Mouse (Mus musculus) neural tube, embryonic 15.5 days (tissue): Measurements from ENCODE around the gene Sowaha. TPM values are rescaled to one million over a fixed set of nuclear protein-coding genes. Genes with fewer than 3 reads are reported as not detected.

ENCODE experiments used
- ATAC-seq: fragments of 200-750 bp; cut with Nextera tagmentation; 2 replicates; pipeline ENCODE4 v1.8.0; 2017; ENCODE audit warnings: mild to moderate bottlenecking, moderate TSS enrichment, moderate library complexity; ENCODE audit not compliant: low FRiP score
- H3K27ac ChIP-seq: fragments of 300-500 bp; sonication (generic); replicated peaks from 2 replicates; pipeline ENCODE4 v1.5.1; 2015; ENCODE audit warnings: mild to moderate bottlenecking, inconsistent platforms
- H3K27me3 ChIP-seq: fragments of 300-500 bp; sonication (generic); replicated peaks from 2 replicates; pipeline ENCODE4 v1.6.1; 2015; ENCODE audit warnings: inconsistent platforms
- H3K36me3 ChIP-seq: fragments of 300-500 bp; sonication (generic); 2 replicates; pipeline ENCODE4 v1.6.1; 2015; ENCODE audit warnings: inconsistent platforms
- H3K4me1 ChIP-seq: fragments of 300-500 bp; sonication (generic); 2 replicates; pipeline ENCODE4 v1.6.1; 2015; ENCODE audit warnings: inconsistent platforms
- H3K4me2 ChIP-seq: fragments of 300-500 bp; sonication (generic); 2 replicates; pipeline ENCODE4 v1.6.1; 2015; ENCODE audit warnings: inconsistent platforms, mild to moderate bottlenecking, moderate library complexity
- H3K4me3 ChIP-seq: fragments of 300-500 bp; sonication (generic); replicated peaks from 2 replicates; pipeline ENCODE4 v1.5.1; 2015; ENCODE audit warnings: mild to moderate bottlenecking, inconsistent platforms
- H3K9ac ChIP-seq: fragments of 300-500 bp; sonication (generic); replicated peaks from 2 replicates; pipeline ENCODE4 v1.6.1; 2015; ENCODE audit warnings: mild to moderate bottlenecking, inconsistent platforms
- H3K9me3 ChIP-seq: fragments of 300-500 bp; sonication (generic); replicated peaks from 2 replicates; pipeline ENCODE4 v1.6.1; 2016; ENCODE audit warnings: inconsistent platforms
- WGBS: fragments of 180-500 bp; shearing (Covaris S2); methylation state at CpG from one replicate; pipeline ENCODE4 v1.1.7; 2015; ENCODE audit warnings: mixed read lengths; 5-methylcytosine and 5-hydroxymethylcytosine counted together
- polyA plus RNA-seq: library from polyadenylated mRNA; unstranded; fragments of >200 nt; fragmentation: Nextera tagmentation; extraction: Ambion mirVana; gene quantifications from 2 replicates; pipeline ENCODE4 v1.2.1, GENCODE M21; 2015

Gene Sowaha
- polyA plus RNA-seq, 1 experiment from 2014 or later: 1.6 TPM

DNA sequence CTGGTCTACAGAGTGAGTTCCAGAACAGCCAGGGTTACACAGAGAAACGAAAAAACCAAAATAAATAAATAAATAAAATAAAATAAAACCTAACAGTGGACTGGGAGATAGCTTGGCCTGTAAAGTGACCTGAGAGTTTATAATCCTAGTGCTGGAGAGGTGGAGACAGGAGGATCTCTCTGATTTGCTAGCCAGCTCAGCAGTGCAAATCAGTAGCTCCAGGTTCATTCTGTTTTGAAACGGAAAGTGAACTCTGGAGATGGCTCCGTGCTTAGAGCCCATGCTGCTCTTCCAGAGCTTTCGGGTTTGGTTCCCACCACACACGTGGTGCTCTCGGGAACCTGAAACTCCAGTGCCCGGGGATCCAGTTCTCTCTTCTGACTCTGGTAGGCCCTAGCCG, 32.1 kb downstream of the Sowaha start:
- ATAC-seq: no peak
- WGBS: 90% methylated on average over 8 of the region's 8 CpGs
- Histone ChIP-seq H3K27me3 (no peaks in the 10 kb centered on the region), H3K4me2 (no peak overlapping the region), H3K4me1 (no peaks in the 10 kb centered on the region), H3K9ac (no peak overlapping the region), H3K36me3 (no peaks in the 10 kb centered on the region), H3K9me3 (no peaks in the 10 kb centered on the region), H3K27ac (no peak overlapping the region), H3K4me3 (no peak overlapping the region)

DNA sequence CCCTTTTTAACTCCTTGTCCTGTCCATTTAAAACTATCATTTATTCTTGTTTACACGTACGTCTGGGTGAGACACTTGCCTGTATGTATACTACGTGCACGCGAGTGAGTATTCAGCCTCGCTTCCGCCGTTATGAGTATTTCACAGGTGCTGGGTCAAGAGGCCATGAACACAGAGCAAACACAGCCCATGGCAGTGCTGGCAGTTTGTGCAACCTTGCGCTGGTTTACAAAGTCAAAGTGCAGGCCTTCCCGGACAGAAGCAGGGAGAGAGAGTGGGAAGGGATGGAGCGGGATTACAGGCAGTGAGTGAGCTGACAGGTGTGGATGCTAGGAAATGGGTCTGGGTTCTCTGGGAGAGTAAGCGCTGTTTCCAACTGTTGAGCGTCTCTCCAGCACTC, 33.9 kb downstream of the Sowaha start:
- Histone ChIP-seq H3K4me2 (no peak overlapping the region), H3K9me3 (no peaks in the 10 kb centered on the region), H3K4me3 (no peak overlapping the region), H3K27me3 (no peaks in the 10 kb centered on the region), H3K36me3 (no peaks in the 10 kb centered on the region), H3K27ac (no peak overlapping the region), H3K9ac (no peak overlapping the region), H3K4me1 (no peaks in the 10 kb centered on the region)
- 88% methylated on average over 13 of the region's 13 CpGs for WGBS
- no peak for ATAC-seq

DNA sequence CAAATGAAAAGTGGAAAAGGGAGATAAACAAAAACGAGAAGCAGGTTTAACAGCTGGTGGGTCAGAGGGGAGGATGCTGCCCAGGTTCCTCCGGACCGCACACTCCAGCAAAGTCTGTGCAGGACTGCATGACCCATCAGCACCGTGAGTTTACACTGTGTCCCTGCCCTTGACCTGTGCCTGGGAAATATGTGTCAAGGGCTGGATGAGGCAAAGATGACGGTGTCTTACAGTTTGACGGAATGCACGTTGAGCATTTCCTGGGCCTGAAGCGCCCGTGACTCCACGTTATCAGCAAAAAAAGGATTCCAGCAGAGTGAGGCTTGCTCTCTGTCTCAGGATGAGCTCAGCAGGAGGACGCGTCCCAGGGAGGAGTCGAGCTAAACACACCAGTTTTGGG, 34.5 kb downstream of the Sowaha start:
- Histone ChIP-seq H3K4me1 (no peaks in the 10 kb centered on the region), H3K9ac (no peak overlapping the region), H3K9me3 (no peaks in the 10 kb centered on the region), H3K36me3 (no peaks in the 10 kb centered on the region), H3K4me2 (no peak overlapping the region), H3K4me3 (no peak overlapping the region), H3K27ac (no peak overlapping the region), H3K27me3 (no peaks in the 10 kb centered on the region)
- WGBS: 67% methylated on average over 13 of the region's 13 CpGs
- no peak for ATAC-seq

DNA sequence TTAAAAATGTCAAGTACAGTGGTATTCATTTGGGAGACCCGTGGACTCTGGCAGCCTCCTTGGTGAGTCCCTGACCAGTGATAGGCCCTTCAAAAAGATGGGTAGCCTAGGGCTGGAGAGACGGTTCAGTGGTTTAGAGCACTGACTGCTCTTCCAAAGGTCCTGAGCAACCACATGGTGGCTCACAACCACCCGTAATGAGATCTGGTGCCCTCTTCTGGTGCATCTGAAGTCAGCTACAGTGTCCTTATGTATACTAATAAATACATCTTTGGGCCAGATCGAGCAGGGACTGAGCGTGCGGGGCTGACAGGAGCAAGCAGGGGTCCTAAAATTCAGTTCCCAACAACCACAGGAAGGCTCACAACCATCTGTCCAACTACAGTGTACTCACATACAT, 36.2 kb downstream of the Sowaha start:
- ATAC-seq: no peak
- H3K4me3 ChIP-seq: no peak overlapping the region
- no peaks in the 10 kb centered on the region for H3K27me3 ChIP-seq
- H3K4me2 ChIP-seq: no peak overlapping the region
- H3K9ac ChIP-seq: no peak overlapping the region
- no peak overlapping the region for H3K27ac ChIP-seq
- no peaks in the 10 kb centered on the region for H3K9me3 ChIP-seq
- H3K36me3 ChIP-seq: no peaks in the 10 kb centered on the region
- no peaks in the 10 kb centered on the region for H3K4me1 ChIP-seq
- 43% methylated on average over 6 of the region's 6 CpGs for WGBS

DNA sequence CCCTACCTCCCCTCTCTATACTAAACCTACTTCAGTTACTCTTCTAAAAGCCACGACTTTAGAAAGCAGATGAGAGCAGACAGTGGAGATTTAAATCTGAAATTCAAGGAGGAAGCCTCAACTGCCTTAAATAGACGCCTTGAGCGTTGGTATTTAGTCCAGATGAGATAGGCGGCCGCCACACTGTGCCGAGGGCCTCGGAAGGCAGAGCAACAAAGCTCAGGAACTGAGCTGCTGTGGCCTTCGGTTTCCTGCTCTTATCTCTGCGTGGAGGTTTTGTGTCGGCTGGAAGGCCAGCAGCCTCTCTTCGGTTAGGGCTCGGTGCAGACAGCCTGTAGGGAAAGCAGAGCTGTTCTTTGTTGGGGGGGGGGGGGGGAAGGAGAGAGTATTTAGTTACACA, 38.2 kb downstream of the Sowaha start:
- 62% methylated on average over 12 of the region's 12 CpGs for WGBS
- Histone ChIP-seq H3K9me3 (no peaks in the 10 kb centered on the region), H3K4me3 (no peak overlapping the region), H3K27me3 (no peaks in the 10 kb centered on the region), H3K4me1 (no peaks in the 10 kb centered on the region), H3K36me3 (no peaks in the 10 kb centered on the region), H3K9ac (no peak overlapping the region), H3K4me2 (no peak overlapping the region), H3K27ac (no peak overlapping the region)
- no peak for ATAC-seq

DNA sequence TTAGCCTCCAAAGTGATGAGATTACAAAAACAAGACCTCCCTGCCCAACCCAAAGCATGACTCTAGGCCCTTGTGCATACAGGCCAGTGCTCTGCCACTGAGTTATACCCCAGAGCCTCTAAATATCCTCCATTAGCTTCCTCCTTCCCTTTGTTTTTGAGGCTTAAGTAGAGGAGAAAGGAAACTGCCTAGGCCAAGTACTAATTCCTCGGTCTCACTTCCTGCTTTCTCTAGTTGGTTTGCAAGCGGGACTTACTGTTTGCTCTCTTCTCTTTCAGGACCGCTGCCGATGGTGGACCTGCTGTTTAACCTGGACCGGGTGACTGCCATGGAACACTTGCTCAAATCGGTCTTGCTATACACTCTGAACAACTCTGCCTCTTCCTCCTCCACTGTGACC, 43.7 kb downstream of the Sowaha start:
- no peak overlapping the region for H3K4me2 ChIP-seq
- H3K4me1 ChIP-seq: peaks cover 4% of the 10 kb centered on the region
- no peaks in the 10 kb centered on the region for H3K9me3 ChIP-seq
- no peak overlapping the region for H3K4me3 ChIP-seq
- no peak for ATAC-seq
- WGBS: 97% methylated on average over 6 of the region's 6 CpGs
- H3K9ac ChIP-seq: no peak overlapping the region
- H3K36me3 ChIP-seq: no peaks in the 10 kb centered on the region
- H3K27ac ChIP-seq: no peak overlapping the region
- H3K27me3 ChIP-seq: no peaks in the 10 kb centered on the region

DNA sequence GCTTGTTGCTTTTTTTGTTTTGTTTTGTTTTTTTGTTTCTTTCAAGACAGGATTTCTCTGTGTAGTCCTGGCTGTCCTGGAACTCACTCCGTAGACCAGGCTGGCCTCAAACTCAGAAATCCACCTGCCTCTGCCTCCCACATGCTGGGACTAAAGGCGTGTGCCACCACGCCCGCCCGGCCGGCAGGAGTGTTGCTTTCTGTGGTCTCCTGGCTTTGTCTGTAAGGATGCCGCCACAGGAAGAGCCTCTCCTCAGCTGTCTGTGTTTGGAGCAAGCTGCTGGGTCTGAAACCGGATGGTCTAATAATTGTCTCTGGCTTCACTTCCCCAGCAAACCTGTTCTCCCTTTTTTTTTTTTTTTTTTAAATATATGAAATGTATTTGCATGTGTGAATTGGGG, 44.6 kb downstream of the Sowaha start:
- ATAC-seq: no peak
- Histone ChIP-seq H3K9me3 (no peaks in the 10 kb centered on the region), H3K4me3 (no peak overlapping the region), H3K27me3 (no peaks in the 10 kb centered on the region), H3K4me1 (peaks cover 6% of the 10 kb centered on the region), H3K27ac (no peak overlapping the region), H3K36me3 (no peaks in the 10 kb centered on the region), H3K9ac (no peak overlapping the region), H3K4me2 (no peak overlapping the region)
- 84% methylated on average over 8 of the region's 8 CpGs for WGBS

DNA sequence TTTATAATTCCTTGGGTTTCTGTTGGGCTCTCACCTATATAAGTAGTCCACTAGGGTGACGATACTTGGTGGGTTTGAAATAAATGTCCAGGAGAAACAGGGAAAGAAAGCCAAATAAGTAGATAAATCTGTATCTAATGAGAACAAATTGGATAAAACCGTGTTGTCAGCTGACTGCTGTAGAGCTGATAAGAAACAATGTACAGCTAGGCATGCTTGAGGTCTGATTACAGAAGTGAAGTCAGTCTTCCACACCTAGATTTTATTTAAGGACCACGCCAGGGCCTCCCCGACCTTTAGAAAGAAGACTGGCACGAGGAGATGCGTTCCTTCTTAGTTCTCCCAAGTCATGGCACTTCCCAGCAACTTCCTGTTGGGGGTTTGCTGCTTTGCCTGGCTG, 47.0 kb downstream of the Sowaha start:
- 77% methylated on average over 6 of the region's 6 CpGs for WGBS
- no peak for ATAC-seq
- no peaks in the 10 kb centered on the region for H3K9me3 ChIP-seq
- H3K4me3 ChIP-seq: no peak overlapping the region
- H3K27me3 ChIP-seq: no peaks in the 10 kb centered on the region
- H3K36me3 ChIP-seq: peaks cover 10% of the 10 kb centered on the region
- no peak overlapping the region for H3K9ac ChIP-seq
- H3K4me1 ChIP-seq: peaks cover 16% of the 10 kb centered on the region
- no peak overlapping the region for H3K27ac ChIP-seq
- no peak overlapping the region for H3K4me2 ChIP-seq

DNA sequence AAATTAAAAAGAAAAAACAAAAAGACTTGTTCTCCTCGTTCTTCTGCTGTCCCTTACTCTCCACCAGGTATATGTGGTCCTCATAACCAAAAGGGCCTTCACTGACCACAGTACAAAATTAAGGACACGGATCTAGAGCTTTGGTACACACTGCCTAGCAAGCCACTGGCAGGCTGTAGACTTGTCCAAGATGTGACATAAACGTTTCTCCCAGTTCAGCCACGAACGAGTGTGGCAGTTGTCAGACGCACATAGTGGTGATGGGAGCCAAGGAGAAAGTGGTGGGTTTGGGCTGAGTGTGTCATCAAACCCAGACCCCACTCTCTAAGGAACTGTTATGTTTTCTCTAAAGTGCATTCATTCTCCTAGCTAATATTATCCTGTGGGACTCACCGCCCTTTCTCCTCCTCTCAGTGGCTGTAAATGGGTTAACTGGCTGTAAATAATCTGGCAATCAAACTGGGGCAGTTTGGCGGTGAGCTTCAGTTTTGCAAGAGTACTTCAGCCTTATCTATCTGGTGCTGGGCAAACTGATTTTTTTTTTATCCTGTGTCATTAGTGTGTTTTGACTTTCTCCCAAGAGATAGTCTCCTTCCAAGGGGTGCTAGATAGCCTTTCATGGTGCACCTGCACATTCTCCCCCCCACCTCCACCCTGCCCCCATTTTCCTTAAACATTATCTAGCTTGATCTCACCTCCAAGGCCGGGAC, 48.6 kb downstream of the Sowaha start:
- peaks cover 16% of the 10 kb centered on the region for H3K4me1 ChIP-seq
- WGBS: 12% methylated on average over 9 of the region's 9 CpGs
- H3K27me3 ChIP-seq: no peaks in the 10 kb centered on the region
- H3K27ac ChIP-seq: peak overlapping the region; percentile 88
- peak overlapping the region; percentile 85 for H3K4me2 ChIP-seq
- no peaks in the 10 kb centered on the region for H3K9me3 ChIP-seq
- ATAC-seq: peak; percentile 39; the same call in 1 of the 2 replicates
- peak overlapping the region; percentile 82 for H3K9ac ChIP-seq
- H3K4me3 ChIP-seq: peak overlapping the region; percentile 74
- H3K36me3 ChIP-seq: peaks cover 20% of the 10 kb centered on the region

DNA sequence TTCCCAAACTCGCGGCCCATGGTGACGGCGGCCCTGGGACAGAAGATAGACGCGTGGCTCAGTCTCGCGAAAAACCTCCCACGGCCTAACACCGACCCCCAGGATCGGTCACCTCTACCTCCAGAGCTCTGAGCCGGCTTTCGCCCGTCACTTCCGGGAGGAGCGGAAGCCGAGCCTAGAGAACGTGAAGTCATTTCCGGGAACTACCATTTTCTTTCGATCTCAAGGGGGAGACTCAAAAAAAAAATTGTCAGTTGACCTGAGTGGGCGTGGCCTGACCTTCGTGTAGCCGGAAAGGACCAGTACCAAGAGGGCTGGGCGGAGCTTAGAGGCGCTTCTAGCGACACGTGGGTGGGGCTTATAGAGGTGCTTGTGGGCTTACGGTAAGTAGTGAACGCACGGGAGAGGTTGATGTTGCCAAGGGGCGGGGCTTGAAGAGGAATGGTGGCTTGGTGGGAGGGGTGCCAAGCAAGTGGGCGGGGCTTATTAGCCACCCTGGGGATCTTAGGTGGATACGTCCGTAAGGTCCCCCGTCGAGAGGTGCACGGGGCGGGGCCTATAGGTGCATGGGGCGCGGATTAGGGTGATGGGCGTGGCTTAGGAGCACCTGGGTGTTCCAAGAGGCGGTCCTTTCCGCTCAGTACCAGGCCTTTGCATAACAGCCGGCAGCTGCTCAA, 49.3 kb downstream of the Sowaha start, which contains the start of the genes Uqcrq and Gdf9:
TSS of gene Uqcrq (minus strand) at position 162 of the 677 bp plus-strand sequence.
TSS of gene Gdf9 (plus strand) at position 354 of the 677 bp plus-strand sequence.
- Histone ChIP-seq H3K27me3 (no peaks in the 10 kb centered on the region), H3K9ac (peak within 1 kb of the TSS; percentile 82), H3K4me1 (peaks cover 16% of the 10 kb centered on the region), H3K9me3 (no peaks in the 10 kb centered on the region), H3K27ac (peak within 1 kb of the TSS; percentile 88), H3K4me3 (peak within 1 kb of the TSS; percentile 74), H3K4me2 (peak within 1 kb of the TSS; percentile 85), H3K36me3 (peaks cover 20% of the 10 kb centered on the region)
- under 1% methylated on average over 44 of the region's 44 CpGs for WGBS
- peak; percentile 97 for ATAC-seq

DNA sequence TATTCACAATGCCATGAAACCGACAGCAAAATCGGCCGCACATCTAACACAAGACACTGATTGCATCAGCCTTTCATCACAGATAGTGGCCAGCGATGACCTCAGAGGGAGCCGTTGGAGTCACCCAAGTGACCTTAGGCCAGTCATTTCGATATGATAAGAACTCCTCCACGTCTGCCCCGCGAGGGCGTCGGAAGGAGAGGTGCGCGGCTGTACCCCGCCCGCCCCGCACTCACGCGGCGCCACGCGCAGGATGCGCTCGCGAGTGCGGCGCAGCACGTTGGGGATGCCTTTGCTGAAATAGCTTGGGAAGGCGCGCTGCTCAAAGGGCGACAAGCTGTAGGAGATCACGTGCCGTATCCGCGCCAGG, 49.8 kb downstream of the Sowaha start:
- Histone ChIP-seq H3K27ac (peak overlapping the region; percentile 88), H3K9me3 (no peaks in the 10 kb centered on the region), H3K36me3 (peaks cover 20% of the 10 kb centered on the region), H3K4me3 (peak overlapping the region; percentile 74), H3K9ac (peak overlapping the region; percentile 82), H3K4me1 (peaks cover 16% of the 10 kb centered on the region), H3K27me3 (no peaks in the 10 kb centered on the region), H3K4me2 (peak overlapping the region; percentile 85)
- under 1% methylated on average over 34 of the region's 34 CpGs for WGBS
- peak; percentile 58 for ATAC-seq

DNA sequence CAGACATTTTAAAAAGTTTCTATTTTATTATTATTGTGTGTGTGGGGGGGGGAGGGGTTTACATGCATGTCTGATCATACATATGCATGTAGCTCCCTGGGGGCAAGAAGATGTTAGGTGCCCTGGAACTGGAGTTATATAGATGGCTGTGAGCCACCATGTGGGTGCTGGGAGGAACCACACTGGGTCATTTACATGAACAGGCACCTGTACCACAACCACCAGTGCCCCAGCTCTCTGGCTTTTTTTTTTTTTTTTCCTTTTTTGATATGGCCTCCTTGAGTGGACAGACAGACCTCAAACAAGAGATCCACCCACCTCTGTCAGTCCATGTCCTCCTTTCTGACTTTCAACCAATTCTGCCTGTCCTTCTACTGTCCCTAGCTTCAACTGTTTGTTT, 50.9 kb downstream of the Sowaha start:
- no peak for ATAC-seq
- peaks cover 16% of the 10 kb centered on the region for H3K4me1 ChIP-seq
- peak overlapping the region; percentile 85 for H3K4me2 ChIP-seq
- no peaks in the 10 kb centered on the region for H3K9me3 ChIP-seq
- H3K9ac ChIP-seq: no peak overlapping the region
- H3K4me3 ChIP-seq: no peak overlapping the region
- H3K27me3 ChIP-seq: no peaks in the 10 kb centered on the region
- no peak overlapping the region for H3K27ac ChIP-seq
- peaks cover 20% of the 10 kb centered on the region for H3K36me3 ChIP-seq
